Mouse (Mus musculus): ENCODE results near the gene Dppa3.
"Not testable (repeated sequence)": the region's sequence is repeated elsewhere in the genome, so short reads cannot be mapped to it uniquely, and the experiment has no call there.

Gene Dppa3

GRCm38 (mm10) chr6:122609771-122610170, 16.4 kb upstream of the Dppa3 start, which contains the start of gene Gdf3:
TSS of gene Gdf3 (minus strand) at chr6:122610087.
- no peak for DNase-seq (ENCODE audit: low spot score in 2 of 2)

DNA sequence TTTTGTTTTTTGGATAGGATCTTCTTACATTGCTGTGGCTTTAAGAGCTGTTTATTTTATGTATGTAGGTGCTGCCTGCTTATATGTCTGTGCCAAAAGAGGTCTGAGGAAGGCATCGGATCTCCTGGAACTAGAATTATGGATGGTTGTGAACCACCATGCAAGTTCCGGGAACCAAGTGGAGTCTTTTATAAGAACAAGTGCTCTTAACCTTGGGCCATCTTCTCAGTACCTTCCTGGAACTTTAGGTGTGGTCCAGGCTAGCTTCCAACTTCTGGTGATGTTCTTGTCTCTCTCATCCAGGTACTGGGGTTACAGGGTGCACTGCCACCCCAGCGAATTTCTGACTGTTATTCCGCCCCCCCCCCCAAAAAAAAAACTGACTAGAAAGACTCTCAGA, 13.8 kb upstream of the Dppa3 start:
- DNase-seq (ENCODE audit: low spot score in 2 of 2), result no peak

GRCm38 (mm10) chr6:122614047-122614446, 12.2 kb upstream of the Dppa3 start:
- DNase-seq (ENCODE audit: low spot score in 2 of 2), result no peak

- DNase-seq (ENCODE audit: low spot score in 2 of 2), result no peak
Measured at GRCm38 (mm10) chr6:122616022-122616421, 10.2 kb upstream of the Dppa3 start.

- DNase-seq (ENCODE audit: low spot score in 2 of 2), result no peak
Measured at GRCm38 (mm10) chr6:122621066-122621465, 5.1 kb upstream of the Dppa3 start.

GRCm38 (mm10) chr6:122624480-122624879, 1.7 kb upstream of the Dppa3 start:
- no peak for DNase-seq (ENCODE audit: low spot score in 2 of 2)

DNA sequence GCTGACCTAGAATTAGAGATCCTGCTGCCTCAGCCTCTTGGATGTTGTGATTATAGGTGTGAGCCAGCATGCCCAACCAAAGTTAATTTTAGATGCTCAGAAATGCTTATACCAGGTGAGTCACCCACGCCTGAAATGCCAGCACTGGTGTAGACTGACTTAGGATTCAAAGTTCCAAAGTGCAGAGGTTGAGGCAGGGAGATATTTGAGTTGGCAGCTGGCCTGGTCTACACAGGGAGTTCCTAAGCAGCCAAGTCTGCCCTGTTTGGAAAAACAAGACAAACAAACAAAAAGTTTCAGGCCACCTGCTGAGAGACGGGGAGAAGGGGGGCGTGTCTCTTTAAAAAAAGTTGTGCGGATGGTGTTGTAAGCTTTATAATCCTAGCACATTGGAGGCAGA, 1.1 kb upstream of the Dppa3 start:
- no peak for DNase-seq (ENCODE audit: low spot score in 2 of 2)

- no peak for DNase-seq (ENCODE audit: low spot score in 2 of 2)
Measured at GRCm38 (mm10) chr6:122627469-122628108, 1.4 kb downstream of the Dppa3 start.

- no peak for DNase-seq (ENCODE audit: low spot score in 2 of 2)
Measured at GRCm38 (mm10) chr6:122633411-122633810, 7.2 kb downstream of the Dppa3 start.

GRCm38 (mm10) chr6:122635315-122635714, 9.1 kb downstream of the Dppa3 start:
- DNase-seq (ENCODE audit: low spot score in 2 of 2), result no peak

- DNase-seq (ENCODE audit: low spot score in 2 of 2), result no peak
Measured at GRCm38 (mm10) chr6:122636666-122637065, 10.5 kb downstream of the Dppa3 start.

DNA sequence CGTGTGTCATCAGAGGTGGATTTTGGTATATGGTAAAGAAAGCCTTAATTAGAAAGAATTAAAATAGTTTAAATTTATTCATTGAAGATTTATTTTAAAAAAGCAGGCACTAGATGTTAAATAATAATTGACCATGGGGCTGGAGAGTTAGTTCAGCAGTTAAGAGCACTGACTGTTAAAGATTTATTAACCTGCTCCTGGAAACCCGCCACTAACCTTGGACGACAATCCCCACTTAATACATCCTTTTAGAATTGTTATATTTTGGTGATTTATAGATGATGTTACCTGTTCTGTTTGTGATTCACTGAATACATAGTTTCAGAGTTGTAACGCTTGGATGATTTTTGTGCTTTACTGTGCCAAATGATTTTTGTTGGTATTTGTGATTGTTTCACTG, 11.4 kb downstream of the Dppa3 start:
- DNase-seq (ENCODE audit: low spot score in 2 of 2), result not testable (repeated sequence)

GRCm38 (mm10) chr6:122644196-122644595, 18.0 kb downstream of the Dppa3 start:
- not testable (repeated sequence) for DNase-seq (ENCODE audit: low spot score in 2 of 2)

DNA sequence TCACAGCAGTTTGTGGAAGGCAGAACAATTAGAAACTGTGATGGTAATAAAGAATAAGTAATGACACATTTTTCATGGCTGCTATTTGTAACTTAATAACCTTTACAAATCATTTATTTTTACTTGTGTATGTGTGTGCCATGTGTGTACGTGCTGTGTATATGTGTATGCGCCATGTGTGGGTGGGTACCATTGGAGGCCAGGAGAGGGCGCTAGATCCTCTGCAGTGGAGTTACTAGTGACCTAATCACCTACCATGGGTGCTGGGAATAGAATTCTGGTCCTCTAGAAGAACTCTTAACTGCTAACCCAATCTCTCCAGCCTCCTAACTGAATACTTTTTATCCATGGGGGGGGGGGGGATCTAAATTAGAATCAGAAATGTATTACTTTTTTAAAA, 23.7 kb downstream of the Dppa3 start:
- DNase-seq (ENCODE audit: low spot score in 2 of 2), result no peak

DNA sequence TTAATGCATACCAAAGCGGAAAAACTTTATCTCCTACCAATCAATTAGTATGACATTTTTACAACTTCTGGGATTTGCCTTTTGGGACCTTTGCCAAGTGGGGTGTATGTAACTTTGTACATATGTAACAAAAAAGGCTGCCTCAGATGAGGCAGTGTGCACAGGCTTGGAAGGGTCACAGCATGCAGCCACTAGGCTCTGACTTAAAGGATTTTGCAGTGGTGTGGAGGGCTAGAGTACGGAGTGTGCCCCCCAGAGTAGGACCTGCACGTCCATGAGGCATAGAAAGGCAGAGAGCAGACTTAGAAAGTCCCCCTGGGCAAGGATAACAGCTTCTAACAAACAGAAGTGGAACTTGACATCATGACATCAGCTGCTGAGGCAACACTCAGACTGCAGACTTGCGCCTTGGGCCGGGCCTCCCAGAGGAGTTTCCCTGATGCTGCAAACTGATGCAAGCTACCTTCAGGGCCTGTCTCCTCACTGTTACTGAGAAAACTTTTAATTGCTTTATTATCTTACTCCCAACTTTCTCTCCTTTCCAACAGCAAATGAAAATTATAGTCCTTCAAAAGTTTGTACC, 24.3 kb downstream of the Dppa3 start:
- no peak for DNase-seq (ENCODE audit: low spot score in 2 of 2)

DNA sequence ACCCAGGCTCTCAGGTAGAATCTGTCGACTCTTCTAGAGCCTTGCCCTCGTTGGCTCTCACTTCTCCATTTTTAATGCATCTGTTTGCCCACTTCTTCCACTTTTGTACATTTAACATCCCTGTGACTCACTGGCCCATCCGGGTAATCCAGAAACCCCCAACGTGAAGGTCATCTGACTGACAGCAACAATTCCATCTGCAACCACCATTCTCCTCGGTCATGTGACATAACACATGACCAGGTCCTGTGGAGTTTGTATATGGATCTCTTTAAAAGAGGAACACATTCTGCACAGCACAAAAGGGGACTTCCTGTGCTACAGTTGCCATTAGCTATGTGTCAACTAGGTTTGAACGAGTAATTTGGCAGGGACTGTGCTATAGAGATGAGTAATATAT, 28.1 kb downstream of the Dppa3 start:
- DNase-seq (ENCODE audit: low spot score in 2 of 2), result no peak

DNA sequence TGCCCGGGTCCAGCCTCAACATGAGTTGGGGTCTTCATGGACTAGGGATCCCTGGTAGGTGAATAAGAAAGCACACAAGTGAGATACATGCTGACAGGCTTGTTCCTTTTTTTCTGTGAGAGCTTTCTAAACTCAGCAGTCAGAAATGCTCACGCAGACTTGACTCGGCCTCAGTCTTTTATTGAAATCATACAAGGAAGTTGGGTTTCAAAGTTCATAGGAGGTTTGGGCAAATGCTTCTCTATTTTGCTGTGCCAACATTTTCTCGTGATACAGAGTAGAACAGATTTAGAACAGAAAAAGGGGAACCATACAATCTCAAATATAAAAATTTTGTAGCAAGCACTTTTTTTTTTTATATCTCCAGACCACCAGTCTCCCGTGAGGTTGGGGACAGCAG, 31.4 kb downstream of the Dppa3 start:
- DNase-seq (ENCODE audit: low spot score in 2 of 2), result no peak

- DNase-seq (ENCODE audit: low spot score in 2 of 2), result no peak
Measured at GRCm38 (mm10) chr6:122659567-122659966, 33.4 kb downstream of the Dppa3 start.

- DNase-seq (ENCODE audit: low spot score in 2 of 2), result no peak
Measured at GRCm38 (mm10) chr6:122660601-122661379, 34.6 kb downstream of the Dppa3 start.

DNA sequence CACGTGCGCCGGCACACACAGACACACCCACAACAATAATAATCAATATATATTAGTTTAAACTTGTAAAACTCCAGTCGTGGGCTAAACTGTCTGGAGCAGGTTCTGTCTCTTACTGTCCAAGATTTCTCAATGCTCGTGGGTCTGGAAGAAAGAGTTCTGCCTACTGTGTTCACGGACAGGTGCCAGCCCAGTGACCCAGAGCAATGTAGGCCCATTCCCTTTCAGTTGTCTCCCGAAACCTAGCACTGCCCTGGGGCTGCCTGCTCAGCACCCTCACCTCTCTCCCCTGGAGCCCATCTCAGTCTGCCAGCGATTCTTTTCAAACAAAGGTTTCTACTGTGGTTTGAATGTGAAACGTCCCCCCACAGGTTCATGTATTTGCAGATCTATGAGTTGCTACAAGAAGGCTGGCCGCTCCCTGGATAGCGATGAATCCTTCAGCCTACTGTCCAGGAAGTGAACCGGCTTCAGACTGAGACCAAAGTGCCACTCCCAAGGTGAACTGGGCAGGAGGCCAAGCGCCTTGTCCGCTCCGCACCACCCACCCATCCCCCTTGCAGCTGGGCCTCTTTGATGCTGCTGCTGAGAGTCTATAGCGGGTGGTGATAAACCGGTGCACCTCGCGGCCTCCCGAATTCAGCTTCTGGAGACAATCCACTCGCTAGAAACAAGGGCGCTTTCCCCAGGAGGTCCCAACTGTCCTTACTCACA, 36.5 kb downstream of the Dppa3 start:
- DNase-seq (ENCODE audit: low spot score in 2 of 2), result no peak

GRCm38 (mm10) chr6:122663596-122664206, 37.5 kb downstream of the Dppa3 start:
- DNase-seq (ENCODE audit: low spot score in 2 of 2), result no peak

- no peak for DNase-seq (ENCODE audit: low spot score in 2 of 2)
Measured at GRCm38 (mm10) chr6:122665866-122666265, 39.7 kb downstream of the Dppa3 start.

Data from urinary bladder, postnatal 4 days (tissue).